Mouse (Mus musculus): ENCODE data around the gene Apmap.

DNA sequence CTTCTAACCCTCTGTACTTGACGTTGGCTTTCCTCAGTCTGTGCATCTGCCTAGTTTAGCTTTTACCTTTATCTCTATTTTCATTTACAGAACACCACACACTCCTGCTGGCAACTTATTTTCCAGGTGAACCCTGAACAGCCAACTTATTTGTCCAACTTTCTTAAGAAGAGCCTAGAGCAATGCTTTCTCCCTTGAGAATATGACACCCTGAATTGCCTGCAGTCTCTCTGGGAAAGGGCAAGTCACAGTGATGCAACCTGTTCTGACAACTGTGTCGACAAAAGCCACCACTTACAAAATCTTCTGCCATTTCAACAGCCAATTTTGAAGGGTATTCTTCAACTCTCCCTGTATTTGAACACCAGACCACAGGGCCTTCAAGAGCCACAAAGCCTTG is 3.6 kb downstream of the Apmap start:
- TF ChIP-seq CTCF (IDR thresholded peaks at IDR 0.05; ENCODE audit: low read depth, low read length) (no peak), POLR2A (IDR thresholded peaks at IDR 0.05; ENCODE audit: borderline replicate concordance, low read depth, low read length) (no peak)

Measured in bone marrow macrophage, adult 2 months (primary cell).